Mouse (Mus musculus) forebrain, embryonic 11.5 days (tissue): Measurements from ENCODE around the gene Ptcd1. TPM values are rescaled to one million over a fixed set of nuclear protein-coding genes. Genes with fewer than 3 reads are reported as not detected.

Experiments used
- ATAC-seq: fragments of 200-750 bp; cut with Nextera tagmentation; replicated peaks from 2 replicates; pipeline ENCODE4 v1.8.0; 2017; ENCODE audit warnings: moderate TSS enrichment; ENCODE audit not compliant: low FRiP score
- DNase-seq: peaks from one replicate; pipeline ENCODE4 v3.0.0-alpha.2; 2017; ENCODE audit warnings: low spot score
- H3K27ac ChIP-seq: fragments of 300-500 bp; sonication (generic); 2 replicates; pipeline ENCODE4 v1.5.1; 2014; ENCODE audit warnings: low read depth, low read length
- H3K27me3 ChIP-seq: fragments of 300-500 bp; sonication (generic); 2 replicates; pipeline ENCODE4 v1.6.1; 2014; ENCODE audit warnings: mild to moderate bottlenecking, low read length, mixed read lengths; ENCODE audit not compliant: control insufficient read depth, insufficient read depth
- H3K36me3 ChIP-seq: fragments of 300-500 bp; sonication (generic); 2 replicates; pipeline ENCODE4 v1.6.1; 2014; ENCODE audit warnings: mild to moderate bottlenecking, low read length, moderate library complexity, mixed read lengths; ENCODE audit not compliant: control insufficient read depth, insufficient read depth
- H3K4me1 ChIP-seq: fragments of 300-500 bp; sonication (generic); replicated peaks from 2 replicates; pipeline ENCODE4 v1.6.1; 2014; ENCODE audit warnings: low read length, mixed read lengths; ENCODE audit not compliant: control insufficient read depth, insufficient read depth
- H3K4me2 ChIP-seq: fragments of 300-500 bp; sonication (generic); 2 replicates; pipeline ENCODE4 v1.6.1; 2014; ENCODE audit warnings: low read depth, mild to moderate bottlenecking, low read length, moderate library complexity, mixed read lengths; ENCODE audit not compliant: severe bottlenecking
- H3K4me3 ChIP-seq: fragments of 300-500 bp; sonication (generic); 2 replicates; pipeline ENCODE4 v1.5.1; 2014; ENCODE audit warnings: low read depth, low read length
- H3K9ac ChIP-seq: fragments of 300-500 bp; sonication (generic); 2 replicates; pipeline ENCODE4 v1.6.1; 2014; ENCODE audit warnings: low read length
- H3K9me3 ChIP-seq: fragments of 300-500 bp; sonication (generic); 2 replicates; pipeline ENCODE4 v1.6.1; 2016; ENCODE audit warnings: low read length, mixed read lengths; ENCODE audit not compliant: control insufficient read depth
- WGBS: fragments of 180-500 bp; shearing (Covaris S2); extraction: QIAGEN DNeasy Blood & Tissue Kit; methylation state at CpG from one replicate; pipeline ENCODE4 v1.1.7; 2014; 5-methylcytosine and 5-hydroxymethylcytosine counted together
- polyA plus RNA-seq: library from polyadenylated mRNA; unstranded; fragments of >200 nt; fragmentation: Nextera tagmentation; extraction: Ambion mirVana; gene quantifications from 2 replicates; pipeline ENCODE4 v1.2.1, GENCODE M21; 2014

Gene Ptcd1
- polyA plus RNA-seq, 1 experiment from 2014 or later = 18.6 TPM

- no peak overlapping the region for H3K27ac ChIP-seq
- H3K27me3 ChIP-seq = no peaks in the 10 kb centered on the region
- DNase-seq (no peak), ATAC-seq (no peak)
- H3K36me3 ChIP-seq = peaks cover 22% of the 10 kb centered on the region
- no peak overlapping the region for H3K4me2 ChIP-seq
- no peaks in the 10 kb centered on the region for H3K4me1 ChIP-seq
- no peaks in the 10 kb centered on the region for H3K9me3 ChIP-seq
- H3K9ac ChIP-seq = no peak overlapping the region
- H3K4me3 ChIP-seq = no peak overlapping the region
- 97% methylated on average over 4 of the region's 4 CpGs for WGBS
Observed at GRCm38 (mm10) chr5:145129124-145129523, 37.8 kb downstream of the Ptcd1 start.

GRCm38 (mm10) chr5:145126580-145126979, 40.3 kb downstream of the Ptcd1 start:
- Histone ChIP-seq H3K9me3 (no peaks in the 10 kb centered on the region), H3K9ac (no peak overlapping the region), H3K4me1 (no peaks in the 10 kb centered on the region), H3K27me3 (no peaks in the 10 kb centered on the region), H3K4me3 (no peak overlapping the region), H3K27ac (no peak overlapping the region), H3K36me3 (peaks cover 12% of the 10 kb centered on the region), H3K4me2 (no peak overlapping the region)
- ATAC-seq (no peak), DNase-seq (no peak)
- 95% methylated on average over 9 of the region's 9 CpGs for WGBS

GRCm38 (mm10) chr5:145123396-145123795, 43.5 kb downstream of the Ptcd1 start:
- 96% methylated on average over 19 of the region's 19 CpGs for WGBS
- no peak for ATAC-seq
- no peak for DNase-seq
- Histone ChIP-seq H3K4me1 (no peaks in the 10 kb centered on the region), H3K4me3 (no peak overlapping the region), H3K27ac (no peak overlapping the region), H3K9me3 (no peaks in the 10 kb centered on the region), H3K36me3 (peaks cover 3% of the 10 kb centered on the region; the same call in 1 of the 2 replicates), H3K4me2 (no peak overlapping the region), H3K9ac (no peak overlapping the region), H3K27me3 (no peaks in the 10 kb centered on the region)

GRCm38 (mm10) chr5:145120921-145121320, 46.0 kb downstream of the Ptcd1 start:
- ATAC-seq = no peak
- no peaks in the 10 kb centered on the region for H3K9me3 ChIP-seq
- H3K4me2 ChIP-seq = no peak overlapping the region
- no peak overlapping the region for H3K27ac ChIP-seq
- H3K9ac ChIP-seq = no peak overlapping the region
- no peaks in the 10 kb centered on the region for H3K27me3 ChIP-seq
- H3K4me3 ChIP-seq = no peak overlapping the region
- H3K36me3 ChIP-seq = peaks cover 3% of the 10 kb centered on the region; the same call in 1 of the 2 replicates
- no peaks in the 10 kb centered on the region for H3K4me1 ChIP-seq
- DNase-seq = no peak
- WGBS = 79% methylated on average over 7 of the region's 7 CpGs

- H3K9me3 ChIP-seq = no peaks in the 10 kb centered on the region
- 93% methylated on average over 2 of the region's 2 CpGs for WGBS
- H3K27me3 ChIP-seq = peaks cover 6% of the 10 kb centered on the region; the same call in 1 of the 2 replicates
- no peak overlapping the region for H3K4me3 ChIP-seq
- DNase-seq (no peak), ATAC-seq (no peak)
- H3K27ac ChIP-seq = no peak overlapping the region
- H3K9ac ChIP-seq = no peak overlapping the region
- H3K4me2 ChIP-seq = no peak overlapping the region
- H3K36me3 ChIP-seq = peaks cover under 1% of the 10 kb centered on the region; the same call in 1 of the 2 replicates
- H3K4me1 ChIP-seq = 0 out of 2 replicates have a peak, but pooled peaks cover 2% of the 10 kb centered on the region
Observed at GRCm38 (mm10) chr5:145119385-145119784, 47.5 kb downstream of the Ptcd1 start.

GRCm38 (mm10) chr5:145118461-145118860, 48.4 kb downstream of the Ptcd1 start:
- ATAC-seq = no peak
- H3K4me2 ChIP-seq = no peak overlapping the region
- H3K36me3 ChIP-seq = no peaks in the 10 kb centered on the region
- H3K4me3 ChIP-seq = no peak overlapping the region
- 0 out of 2 replicates have a peak, but pooled peaks cover 4% of the 10 kb centered on the region for H3K4me1 ChIP-seq
- no peak overlapping the region for H3K27ac ChIP-seq
- WGBS = 88% methylated on average over 5 of the region's 5 CpGs
- no peak for DNase-seq
- no peak overlapping the region for H3K9ac ChIP-seq
- H3K27me3 ChIP-seq = peaks cover 9% of the 10 kb centered on the region; the same call in 1 of the 2 replicates
- H3K9me3 ChIP-seq = no peaks in the 10 kb centered on the region

GRCm38 (mm10) chr5:145118005-145118404, 48.9 kb downstream of the Ptcd1 start:
- H3K9me3 ChIP-seq = no peaks in the 10 kb centered on the region
- H3K36me3 ChIP-seq = no peaks in the 10 kb centered on the region
- no peak for ATAC-seq
- no peak overlapping the region for H3K4me3 ChIP-seq
- 72% methylated on average over 6 of the region's 6 CpGs for WGBS
- H3K9ac ChIP-seq = no peak overlapping the region
- peaks cover 9% of the 10 kb centered on the region; the same call in 1 of the 2 replicates for H3K27me3 ChIP-seq
- no peak for DNase-seq
- H3K27ac ChIP-seq = no peak overlapping the region
- H3K4me2 ChIP-seq = no peak overlapping the region
- 0 out of 2 replicates have a peak, but pooled peaks cover 4% of the 10 kb centered on the region for H3K4me1 ChIP-seq

- H3K27me3 ChIP-seq = peaks cover 9% of the 10 kb centered on the region; the same call in 1 of the 2 replicates
- 0 out of 2 replicates have a peak, but pooled peaks cover 4% of the 10 kb centered on the region for H3K4me1 ChIP-seq
- no peaks in the 10 kb centered on the region for H3K36me3 ChIP-seq
- no peak for ATAC-seq
- H3K9ac ChIP-seq = no peak overlapping the region
- 40% methylated on average over 10 of the region's 10 CpGs for WGBS
- H3K27ac ChIP-seq = no peak overlapping the region
- no peak overlapping the region for H3K4me3 ChIP-seq
- no peaks in the 10 kb centered on the region for H3K9me3 ChIP-seq
- no peak overlapping the region for H3K4me2 ChIP-seq
- DNase-seq = peak; percentile 75
Observed at GRCm38 (mm10) chr5:145116916-145117315, 50.0 kb downstream of the Ptcd1 start.

GRCm38 (mm10) chr5:145116316-145116715, 50.6 kb downstream of the Ptcd1 start:
- no peak for ATAC-seq
- H3K9ac ChIP-seq = no peak overlapping the region
- no peaks in the 10 kb centered on the region for H3K9me3 ChIP-seq
- 65% methylated on average over 4 of the region's 4 CpGs for WGBS
- no peaks in the 10 kb centered on the region for H3K36me3 ChIP-seq
- DNase-seq = no peak
- H3K4me1 ChIP-seq = 0 out of 2 replicates have a peak, but pooled peaks cover 4% of the 10 kb centered on the region
- no peak overlapping the region for H3K27ac ChIP-seq
- H3K4me3 ChIP-seq = no peak overlapping the region
- H3K4me2 ChIP-seq = no peak overlapping the region
- H3K27me3 ChIP-seq = peaks cover 9% of the 10 kb centered on the region; the same call in 1 of the 2 replicates
